Mouse (Mus musculus) heart, postnatal 25 days (tissue): ENCODE measurements around the gene Prkcsh. TPM values are rescaled to one million over a fixed set of nuclear protein-coding genes. Genes with fewer than 3 reads are reported as not detected.

ENCODE experiments used
- DNase-seq: peaks from one replicate; pipeline ENCODE4 v3.0.0; 2022; ENCODE audit warnings: low spot score
- intact Hi-C: fragments of 180-260 bp; cut with DNase I; formaldehyde crosslinking; loops from one replicate; pipeline ENCODE4 v1.15.1; 2025
- total RNA-seq, 2 experiments: library from RNA; stranded (reverse); gene quantifications; 2 replicates each; pipeline ENCODE4 v1.2.3; 2021

Gene Prkcsh
- total RNA-seq, 2 experiments from 2014 or later: 63.0 to 71.8 TPM

GRCm38 (mm10) chr9:22035300-22036044 is 32.9 kb downstream of the Prkcsh start:
- no peak for DNase-seq
- intact Hi-C loops: no loop called here

GRCm38 (mm10) chr9:22037826-22038225 is 35.2 kb downstream of the Prkcsh start:
- DNase-seq: no peak
- intact Hi-C loops: no loop called here

GRCm38 (mm10) chr9:22041832-22042231 is 39.2 kb downstream of the Prkcsh start:
- intact Hi-C loops: no loop called here
- DNase-seq: no peak

GRCm38 (mm10) chr9:22047329-22047728 is 44.7 kb downstream of the Prkcsh start:
- DNase-seq: no peak
- intact Hi-C loops: no loop called here

GRCm38 (mm10) chr9:22049315-22049714 is 46.7 kb downstream of the Prkcsh start:
- no peak for DNase-seq
- intact Hi-C loops: no loop called here

GRCm38 (mm10) chr9:22049721-22050270 is 47.2 kb downstream of the Prkcsh start:
- DNase-seq: no peak
- intact Hi-C loops: no loop called here

- DNase-seq: no peak
- intact Hi-C loops: no loop called here
These were observed 47.8 kb downstream of the Prkcsh start for GRCm38 (mm10) chr9:22050351-22050889.

GRCm38 (mm10) chr9:22051161-22051957 is 48.8 kb downstream of the Prkcsh start:
- intact Hi-C loops: no loop called here

GRCm38 (mm10) chr9:22051958-22052254 is 49.3 kb downstream of the Prkcsh start, which contains the start of gene Elavl3:
Elavl3 (minus strand) TSS chr9:22052023.
- no peak for DNase-seq
- intact Hi-C loops: no loop called here

More at GRCm38 (mm10) chr9:22051161-22051957, 48.8 kb downstream of the Prkcsh start:
- DNase-seq: no peak

- DNase-seq: no peak
- intact Hi-C loops: no loop called here
These were observed 51.1 kb downstream of the Prkcsh start for GRCm38 (mm10) chr9:22053657-22054056.

GRCm38 (mm10) chr9:22054411-22055076 is 51.9 kb downstream of the Prkcsh start:
- no peak for DNase-seq
- intact Hi-C loops: no loop called here

GRCm38 (mm10) chr9:22055713-22056112 is 53.1 kb downstream of the Prkcsh start:
- no peak for DNase-seq
- intact Hi-C loops: no loop called here

- no peak for DNase-seq
- intact Hi-C loops: no loop called here
These were observed 53.8 kb downstream of the Prkcsh start for GRCm38 (mm10) chr9:22056303-22056910.

- intact Hi-C loops: no loop called here
- DNase-seq: no peak
These were observed 54.5 kb downstream of the Prkcsh start for GRCm38 (mm10) chr9:22057031-22057517.

- peak; percentile 38 for DNase-seq
- intact Hi-C loops: no loop called here
These were observed 55.4 kb downstream of the Prkcsh start for GRCm38 (mm10) chr9:22058011-22058424.

- DNase-seq: no peak
- intact Hi-C loops: no loop called here
These were observed 58.7 kb downstream of the Prkcsh start for GRCm38 (mm10) chr9:22061339-22061738.
